Mouse (Mus musculus) lung, postnatal 4 days (tissue): Measurements from ENCODE around the gene Socs7.
"Not testable (repeated sequence)": the region's sequence is repeated elsewhere in the genome, so short reads cannot be mapped to it uniquely, and the experiment has no call there.

ENCODE experiments used
- DNase-seq, 2 experiments: peaks; one replicate each; pipeline ENCODE4 v3.0.0; 2021

The Socs7 gene

GRCm38 (mm10) chr11:97361948-97362648 is at the start of gene Socs7:
Socs7 (plus strand) TSS chr11:97362551.
- peak; percentile 96 for DNase-seq

- DNase-seq = not testable (repeated sequence)
Observed at GRCm38 (mm10) chr11:97312871-97313270, 49.5 kb upstream of the Socs7 start.

- no peak for DNase-seq
Observed at GRCm38 (mm10) chr11:97314110-97314509, 48.2 kb upstream of the Socs7 start.

DNA sequence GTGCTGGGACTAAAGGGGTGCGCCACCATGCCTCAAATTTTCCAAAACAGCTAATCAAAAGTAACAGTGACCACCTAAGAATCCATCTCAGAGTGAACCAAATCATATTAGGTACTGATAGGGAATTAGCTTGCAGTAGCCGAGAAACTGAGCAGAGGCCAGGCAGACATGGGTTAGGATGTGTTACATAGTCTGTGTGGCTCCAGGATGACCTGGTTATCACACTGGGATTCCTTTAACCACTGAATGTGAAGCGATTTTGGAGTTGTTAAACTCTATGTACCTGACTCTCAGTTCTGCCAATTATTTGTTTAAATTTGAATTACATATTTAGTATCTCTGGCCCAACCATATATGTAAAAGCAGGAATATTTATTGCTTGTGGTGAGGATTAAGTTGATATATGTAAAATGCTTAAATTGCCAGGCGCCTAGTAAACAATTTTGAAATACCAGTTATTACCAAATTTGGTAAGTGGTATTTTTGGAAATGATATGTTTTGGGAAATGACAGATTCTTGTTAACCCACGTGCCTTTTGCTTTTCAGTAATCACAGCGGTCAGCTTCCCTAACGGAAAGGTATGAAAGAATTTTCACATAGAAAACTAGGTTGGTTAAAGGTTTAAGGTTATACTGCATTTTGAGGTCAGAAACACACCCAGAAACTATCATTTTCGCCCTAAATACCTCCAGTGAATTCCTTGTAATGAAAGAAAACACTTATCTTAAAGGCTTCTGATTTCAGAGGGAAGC is 47.4 kb upstream of the Socs7 start:
- DNase-seq = no peak

DNA sequence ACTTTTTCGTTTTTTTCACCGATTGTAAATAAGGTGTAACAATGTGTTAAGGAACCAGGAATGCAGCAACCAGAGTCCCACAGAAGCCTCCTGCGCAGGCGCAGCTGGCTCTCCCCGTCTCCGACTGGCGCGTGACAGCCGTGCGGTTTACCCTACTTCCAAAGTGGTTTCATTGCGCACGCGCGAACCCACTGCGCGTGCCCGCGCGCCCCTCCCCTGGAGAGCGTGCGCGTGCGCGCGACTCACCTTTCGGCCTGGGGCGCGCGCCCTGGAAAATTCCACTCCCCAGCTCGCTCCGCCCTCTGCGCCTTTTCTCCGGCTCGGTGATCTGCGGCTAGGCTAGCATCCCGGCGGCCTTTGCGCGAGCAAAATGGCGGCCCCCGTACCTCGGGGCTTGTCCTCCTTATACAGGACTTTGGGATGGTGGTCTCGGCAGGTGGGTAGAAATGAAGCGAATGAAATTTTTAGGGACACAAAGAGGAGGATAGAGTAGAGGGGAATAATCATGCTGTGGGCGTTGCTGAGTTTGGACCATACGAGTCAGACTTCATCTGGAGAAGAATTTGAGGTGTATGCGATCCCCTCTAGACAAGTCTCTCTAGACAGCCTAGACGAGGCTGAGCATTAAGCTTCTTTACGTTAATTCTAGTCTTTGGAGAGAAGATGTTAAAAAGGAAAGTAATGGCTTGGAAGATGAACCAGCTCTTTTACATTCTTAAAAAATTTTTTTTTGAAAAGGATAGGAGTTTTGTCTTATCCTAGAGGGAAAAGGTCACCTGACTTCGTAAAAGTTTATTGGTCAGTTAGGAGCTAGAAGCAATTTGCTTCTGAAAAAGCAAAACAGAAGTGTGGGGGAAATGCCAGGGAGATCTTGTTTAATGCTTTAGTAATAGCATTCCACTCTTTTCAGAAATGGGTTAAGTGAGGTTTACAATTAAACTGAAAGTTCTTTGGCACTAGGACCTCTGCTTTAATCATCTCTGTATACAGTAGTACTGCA is 46.5 kb upstream of the Socs7 start, which contains the start of gene Mrpl45:
Gene Mrpl45, plus strand, starts transcription at position 213 of the 1,000 bp plus-strand sequence.
- DNase-seq = peak; percentile 99

DNA sequence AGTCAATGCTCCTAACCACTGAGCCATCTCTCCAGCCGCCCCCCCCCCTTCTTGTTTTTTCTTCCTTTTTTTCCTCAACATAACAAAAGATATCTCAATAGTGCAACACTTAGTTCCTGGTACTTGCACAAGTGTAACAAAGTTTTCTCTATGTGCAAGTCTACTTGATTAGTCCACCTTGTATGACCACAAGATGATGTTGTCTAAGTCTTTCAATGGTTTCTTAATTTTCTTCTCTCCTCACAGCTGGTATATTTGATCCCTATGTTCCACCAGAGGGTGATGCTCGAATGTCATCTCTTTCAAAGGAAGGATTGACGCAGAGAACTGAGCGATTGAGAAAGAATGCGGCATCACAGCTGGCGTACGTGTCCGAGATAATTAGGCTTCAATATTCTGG is 41.2 kb upstream of the Socs7 start:
- DNase-seq = no peak

DNA sequence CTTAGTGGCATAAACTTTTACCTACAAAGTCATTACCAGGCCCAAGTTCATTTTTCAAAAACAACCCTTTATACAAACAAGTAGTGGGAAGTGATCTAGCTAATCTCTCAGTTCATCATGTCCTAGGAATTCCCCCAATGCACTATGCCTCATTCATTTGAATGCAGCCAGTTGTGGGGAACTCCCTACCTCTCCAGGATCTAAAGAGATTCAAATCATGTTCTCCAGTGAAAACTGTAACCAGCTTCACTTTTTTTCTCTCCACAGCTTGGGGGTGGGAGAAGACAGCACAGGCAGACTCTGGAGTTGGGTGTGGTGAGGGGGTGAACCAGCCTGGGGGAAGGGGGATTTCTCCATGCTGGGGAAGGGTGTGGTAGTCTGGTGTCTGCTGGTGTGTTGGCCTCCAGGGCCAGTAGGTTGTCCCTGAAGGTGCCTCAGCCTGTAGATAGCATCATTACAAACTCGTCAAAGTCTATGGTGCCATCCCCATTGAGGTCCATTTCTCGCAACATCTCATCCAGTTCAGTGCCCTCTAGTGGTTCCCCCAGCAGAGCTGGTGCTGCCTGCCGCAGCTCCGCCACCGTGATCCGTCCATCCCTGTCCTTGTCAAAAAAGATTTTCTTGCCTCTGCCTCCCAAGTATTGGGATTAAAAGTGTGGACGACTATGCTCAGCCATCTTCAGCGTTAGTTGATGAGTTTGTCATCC is 40.3 kb upstream of the Socs7 start:
- not testable (repeated sequence) for DNase-seq

DNA sequence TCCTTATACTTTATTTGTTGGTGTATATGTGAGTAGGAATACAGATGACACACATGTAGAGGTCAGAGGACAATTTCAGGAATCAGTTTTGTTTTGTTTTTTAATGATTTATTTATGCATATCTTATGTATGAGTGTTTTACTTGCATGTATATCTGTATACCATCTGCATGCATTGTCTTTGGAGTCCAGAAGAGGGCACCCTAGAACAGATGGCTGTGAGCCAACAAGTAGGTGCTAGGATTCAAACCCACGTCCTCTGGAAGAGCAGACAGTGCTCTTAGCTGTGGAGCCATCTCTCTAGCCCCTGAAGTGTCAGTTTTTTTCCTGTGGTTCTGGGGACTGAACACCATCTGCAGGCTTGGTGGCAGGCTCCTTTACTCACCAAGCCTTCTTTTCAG is 37.1 kb upstream of the Socs7 start:
- no peak for DNase-seq

GRCm38 (mm10) chr11:97328148-97328547 is 34.2 kb upstream of the Socs7 start:
- peak in 1 of 2 experiments; percentile 69 for DNase-seq

GRCm38 (mm10) chr11:97330315-97330714 is 32.0 kb upstream of the Socs7 start:
- no peak for DNase-seq

GRCm38 (mm10) chr11:97331231-97332190 is 30.8 kb upstream of the Socs7 start:
- peak in 1 of 2 experiments; percentile 14 for DNase-seq

- peak in 1 of 2 experiments; percentile 21 for DNase-seq
Observed at GRCm38 (mm10) chr11:97333044-97333443, 29.3 kb upstream of the Socs7 start.

- no peak for DNase-seq
Observed at GRCm38 (mm10) chr11:97333896-97334295, 28.5 kb upstream of the Socs7 start.

DNA sequence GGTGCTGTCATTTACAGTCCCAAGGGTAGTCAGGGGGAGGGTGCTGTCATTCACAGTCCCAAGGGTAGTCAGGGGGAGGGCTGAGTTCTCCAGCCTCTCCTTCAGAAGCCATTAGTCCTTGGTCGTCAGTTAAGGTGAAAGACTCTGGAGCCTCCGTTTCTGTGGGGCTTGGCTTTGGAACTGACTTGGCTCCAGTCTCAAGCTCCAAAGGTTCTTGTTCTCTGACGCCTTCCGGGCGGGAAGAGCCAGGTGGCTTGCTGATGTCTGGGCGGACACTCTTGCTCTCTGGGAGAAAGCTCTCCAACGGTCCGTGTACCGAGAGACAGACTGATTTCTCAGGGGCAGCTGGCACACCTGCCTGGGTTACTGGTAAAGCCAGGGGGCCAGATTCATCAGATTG is 28.0 kb upstream of the Socs7 start:
- no peak for DNase-seq

DNA sequence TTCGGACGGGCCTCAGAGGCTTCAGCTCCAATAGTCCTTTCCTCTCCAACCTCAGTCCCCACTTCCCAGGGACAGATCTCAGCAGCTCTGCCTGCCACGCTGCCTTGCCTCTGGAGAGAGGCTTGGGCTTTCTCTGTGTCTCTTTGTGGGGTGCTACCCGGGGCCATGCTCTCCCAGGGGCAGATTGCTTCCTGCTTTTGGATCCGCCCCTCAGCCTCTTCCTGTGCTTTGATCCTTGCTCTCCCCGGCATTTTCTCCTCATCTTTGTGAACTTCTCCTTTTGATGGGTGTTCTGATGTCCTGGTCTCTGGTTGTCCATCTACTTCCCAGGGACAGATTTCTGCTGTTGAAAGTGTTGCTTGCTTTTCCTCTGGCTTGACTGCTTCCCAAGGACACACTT is 26.1 kb upstream of the Socs7 start:
- DNase-seq = no peak

- DNase-seq = no peak
Observed at GRCm38 (mm10) chr11:97336751-97337345, 25.5 kb upstream of the Socs7 start.

DNA sequence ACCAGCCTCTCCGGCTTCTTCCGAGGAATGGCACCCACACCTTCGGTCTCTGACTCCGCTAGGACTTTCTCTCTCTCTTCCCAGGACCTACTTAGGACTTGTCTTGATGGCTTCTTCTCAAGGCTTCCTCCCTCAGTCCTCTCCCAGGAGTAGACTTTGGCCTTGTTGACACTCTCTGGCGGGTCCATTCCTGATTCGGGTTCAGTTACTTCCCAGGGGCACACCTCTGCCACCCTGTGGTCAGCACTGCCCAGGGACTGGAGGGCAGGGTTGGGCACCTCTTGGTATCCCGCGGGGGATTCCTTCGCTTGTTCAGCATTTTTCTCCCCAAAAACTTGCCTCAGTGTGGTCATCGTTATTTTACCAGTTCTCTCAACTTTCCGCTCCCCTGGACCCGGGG is 25.0 kb upstream of the Socs7 start:
- DNase-seq = no peak

- DNase-seq = peak; percentile 35 to 73
Observed at GRCm38 (mm10) chr11:97338302-97338976, 23.9 kb upstream of the Socs7 start.

DNA sequence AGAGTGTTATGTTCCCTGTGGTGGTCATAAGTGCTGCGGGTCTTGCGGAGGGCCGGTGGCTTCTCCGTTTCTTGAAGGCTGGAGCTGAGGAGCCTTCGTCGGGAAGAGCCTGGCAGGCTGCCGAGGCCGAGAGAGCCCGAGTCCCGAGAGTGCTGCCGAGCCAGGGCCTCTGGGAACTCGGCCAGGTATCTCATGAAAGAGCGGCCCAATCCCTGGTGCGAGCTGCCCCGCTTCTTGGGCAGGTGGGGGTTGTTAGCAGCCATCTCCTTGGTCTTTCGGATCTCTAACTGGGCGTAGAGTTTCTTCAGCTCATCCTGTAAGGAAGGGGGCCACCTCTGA is 23.4 kb upstream of the Socs7 start:
- DNase-seq = peak; percentile 78 to 89

GRCm38 (mm10) chr11:97343175-97343574 is 19.2 kb upstream of the Socs7 start:
- no peak for DNase-seq
